Mouse (Mus musculus) forebrain, embryonic 11.5 days (tissue): ENCODE measurements around the gene Meis2. TPM values are rescaled to one million over a fixed set of nuclear protein-coding genes. Genes with fewer than 3 reads are reported as not detected.

Experiments used
- ATAC-seq: fragments of 200-750 bp; cut with Nextera tagmentation; replicated peaks from 2 replicates; pipeline ENCODE4 v1.8.0; 2017; ENCODE audit warnings: moderate TSS enrichment; ENCODE audit not compliant: low FRiP score
- DNase-seq: peaks from one replicate; pipeline ENCODE4 v3.0.0-alpha.2; 2017; ENCODE audit warnings: low spot score
- H3K27ac ChIP-seq: fragments of 300-500 bp; sonication (generic); 2 replicates; pipeline ENCODE4 v1.5.1; 2014; ENCODE audit warnings: low read depth, low read length
- H3K27me3 ChIP-seq: fragments of 300-500 bp; sonication (generic); 2 replicates; pipeline ENCODE4 v1.6.1; 2014; ENCODE audit warnings: mild to moderate bottlenecking, low read length, mixed read lengths; ENCODE audit not compliant: control insufficient read depth, insufficient read depth
- H3K36me3 ChIP-seq: fragments of 300-500 bp; sonication (generic); 2 replicates; pipeline ENCODE4 v1.6.1; 2014; ENCODE audit warnings: mild to moderate bottlenecking, low read length, moderate library complexity, mixed read lengths; ENCODE audit not compliant: control insufficient read depth, insufficient read depth
- H3K4me1 ChIP-seq: fragments of 300-500 bp; sonication (generic); replicated peaks from 2 replicates; pipeline ENCODE4 v1.6.1; 2014; ENCODE audit warnings: low read length, mixed read lengths; ENCODE audit not compliant: control insufficient read depth, insufficient read depth
- H3K4me2 ChIP-seq: fragments of 300-500 bp; sonication (generic); 2 replicates; pipeline ENCODE4 v1.6.1; 2014; ENCODE audit warnings: low read depth, mild to moderate bottlenecking, low read length, moderate library complexity, mixed read lengths; ENCODE audit not compliant: severe bottlenecking
- H3K4me3 ChIP-seq: fragments of 300-500 bp; sonication (generic); 2 replicates; pipeline ENCODE4 v1.5.1; 2014; ENCODE audit warnings: low read depth, low read length
- H3K9ac ChIP-seq: fragments of 300-500 bp; sonication (generic); 2 replicates; pipeline ENCODE4 v1.6.1; 2014; ENCODE audit warnings: low read length
- H3K9me3 ChIP-seq: fragments of 300-500 bp; sonication (generic); 2 replicates; pipeline ENCODE4 v1.6.1; 2016; ENCODE audit warnings: low read length, mixed read lengths; ENCODE audit not compliant: control insufficient read depth
- WGBS: fragments of 180-500 bp; shearing (Covaris S2); extraction: QIAGEN DNeasy Blood & Tissue Kit; methylation state at CpG from one replicate; pipeline ENCODE4 v1.1.7; 2014; 5-methylcytosine and 5-hydroxymethylcytosine counted together
- polyA plus RNA-seq: library from polyadenylated mRNA; unstranded; fragments of >200 nt; fragmentation: Nextera tagmentation; extraction: Ambion mirVana; gene quantifications from 2 replicates; pipeline ENCODE4 v1.2.1, GENCODE M21; 2014

The Meis2 gene
- polyA plus RNA-seq, 1 experiment from 2014 or later = 77.2 TPM

DNA sequence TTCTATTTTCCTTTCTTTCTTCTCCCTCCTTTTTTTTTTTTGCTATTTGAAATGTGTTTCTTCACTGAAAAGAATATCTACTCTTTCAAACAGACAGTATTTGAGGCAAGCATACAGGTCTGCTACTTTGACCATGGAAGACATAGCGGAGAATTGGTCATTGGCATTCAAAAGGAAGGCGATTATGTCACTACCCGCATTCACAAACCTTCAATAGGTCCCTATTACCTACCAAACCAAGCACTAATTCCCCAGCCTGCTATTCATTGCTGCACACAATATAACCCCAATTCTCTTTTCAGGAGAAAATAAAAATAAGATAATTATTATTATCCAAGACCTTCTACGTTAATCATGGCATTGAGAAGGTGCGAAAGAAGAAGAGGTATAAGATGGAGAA, 30.3 kb downstream of the Meis2 start:
- peaks cover 6% of the 10 kb centered on the region; the same call in 1 of the 2 replicates for H3K4me1 ChIP-seq
- no peak overlapping the region for H3K4me2 ChIP-seq
- H3K9ac ChIP-seq = no peak overlapping the region
- peak; percentile 74 for ATAC-seq
- H3K9me3 ChIP-seq = no peaks in the 10 kb centered on the region
- H3K27ac ChIP-seq = peak overlapping the region; percentile 43; the same call in 1 of the 2 replicates
- DNase-seq = no peak
- H3K4me3 ChIP-seq = no peak overlapping the region
- WGBS = 39% methylated on average over 5 of the region's 5 CpGs
- no peaks in the 10 kb centered on the region for H3K36me3 ChIP-seq
- H3K27me3 ChIP-seq = no peaks in the 10 kb centered on the region

- 69% methylated on average over 3 of the region's 3 CpGs for WGBS
- Histone ChIP-seq H3K36me3 (no peaks in the 10 kb centered on the region), H3K9ac (no peak overlapping the region), H3K4me3 (no peak overlapping the region), H3K27ac (no peak overlapping the region), H3K4me1 (no peaks in the 10 kb centered on the region), H3K4me2 (no peak overlapping the region), H3K27me3 (no peaks in the 10 kb centered on the region), H3K9me3 (no peaks in the 10 kb centered on the region)
- DNase-seq = no peak
- ATAC-seq = no peak
These were observed 37.5 kb downstream of the Meis2 start for GRCm38 (mm10) chr2:116028127-116028526.

- peaks cover 26% of the 10 kb centered on the region for H3K4me1 ChIP-seq
- 86% methylated on average over 5 of the region's 5 CpGs for WGBS
- no peak overlapping the region for H3K9ac ChIP-seq
- H3K36me3 ChIP-seq = no peaks in the 10 kb centered on the region
- ATAC-seq = no peak
- H3K4me3 ChIP-seq = no peak overlapping the region
- no peaks in the 10 kb centered on the region for H3K27me3 ChIP-seq
- no peaks in the 10 kb centered on the region for H3K9me3 ChIP-seq
- H3K4me2 ChIP-seq = no peak overlapping the region
- no peak for DNase-seq
- H3K27ac ChIP-seq = no peak overlapping the region
These were observed 42.8 kb downstream of the Meis2 start for GRCm38 (mm10) chr2:116022876-116023275.

DNA sequence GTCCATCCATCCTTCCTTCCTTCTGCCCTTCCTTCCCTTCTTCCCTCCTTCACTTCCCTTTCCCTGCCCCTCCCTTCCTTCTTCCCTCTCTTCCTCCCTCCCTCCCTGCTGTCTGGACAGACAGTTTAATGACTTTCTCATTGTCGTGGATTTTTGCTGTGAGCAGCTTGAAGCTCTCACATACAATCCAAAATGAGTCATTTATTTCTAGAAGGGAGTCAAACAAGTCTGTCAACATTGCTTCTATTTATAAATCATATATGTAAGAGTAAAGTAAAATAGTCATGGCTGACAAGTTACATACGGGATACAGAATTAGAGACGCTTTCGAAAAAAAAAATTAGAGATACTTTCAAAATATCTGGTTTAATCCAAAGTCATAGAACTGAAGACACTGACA, 43.7 kb downstream of the Meis2 start:
- peaks cover 26% of the 10 kb centered on the region for H3K4me1 ChIP-seq
- no peaks in the 10 kb centered on the region for H3K9me3 ChIP-seq
- no peaks in the 10 kb centered on the region for H3K36me3 ChIP-seq
- 71% methylated on average over 4 of the region's 4 CpGs for WGBS
- no peak overlapping the region for H3K4me2 ChIP-seq
- DNase-seq = no peak
- H3K4me3 ChIP-seq = no peak overlapping the region
- no peaks in the 10 kb centered on the region for H3K27me3 ChIP-seq
- no peak overlapping the region for H3K9ac ChIP-seq
- 0 out of 2 replicates have a peak overlapping the region, but pooled peaks have one; percentile 90 for H3K27ac ChIP-seq
- no peak for ATAC-seq

DNA sequence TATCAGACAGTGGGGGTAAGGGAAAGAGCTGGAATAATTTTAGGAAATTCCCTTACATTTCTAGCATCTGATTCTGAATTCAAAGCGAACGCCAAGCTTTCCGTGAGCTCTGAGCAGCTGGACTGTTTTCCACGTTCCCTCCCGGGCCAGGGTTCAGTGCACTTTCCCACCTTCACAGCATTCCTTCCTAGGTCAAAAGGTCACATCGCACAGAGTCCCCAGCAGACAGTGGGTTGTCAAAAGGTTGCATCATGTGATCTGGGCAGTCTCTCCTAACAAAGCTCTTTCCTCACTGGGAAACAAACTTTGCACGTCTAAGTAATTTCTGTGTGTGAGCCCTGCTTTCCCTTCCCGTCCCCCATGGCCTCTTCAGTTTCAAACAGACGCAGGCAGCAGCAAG, 44.6 kb downstream of the Meis2 start:
- Histone ChIP-seq H3K27me3 (no peaks in the 10 kb centered on the region), H3K9ac (peak overlapping the region; percentile 39), H3K27ac (peak overlapping the region; percentile 90), H3K9me3 (no peaks in the 10 kb centered on the region), H3K4me2 (peak overlapping the region; percentile 35; the same call in 1 of the 2 replicates), H3K4me3 (no peak overlapping the region), H3K36me3 (no peaks in the 10 kb centered on the region), H3K4me1 (peaks cover 26% of the 10 kb centered on the region)
- ATAC-seq (no peak; the same call in 1 of the 2 replicates), DNase-seq (no peak)
- WGBS = under 1% methylated on average over 9 of the region's 9 CpGs

DNA sequence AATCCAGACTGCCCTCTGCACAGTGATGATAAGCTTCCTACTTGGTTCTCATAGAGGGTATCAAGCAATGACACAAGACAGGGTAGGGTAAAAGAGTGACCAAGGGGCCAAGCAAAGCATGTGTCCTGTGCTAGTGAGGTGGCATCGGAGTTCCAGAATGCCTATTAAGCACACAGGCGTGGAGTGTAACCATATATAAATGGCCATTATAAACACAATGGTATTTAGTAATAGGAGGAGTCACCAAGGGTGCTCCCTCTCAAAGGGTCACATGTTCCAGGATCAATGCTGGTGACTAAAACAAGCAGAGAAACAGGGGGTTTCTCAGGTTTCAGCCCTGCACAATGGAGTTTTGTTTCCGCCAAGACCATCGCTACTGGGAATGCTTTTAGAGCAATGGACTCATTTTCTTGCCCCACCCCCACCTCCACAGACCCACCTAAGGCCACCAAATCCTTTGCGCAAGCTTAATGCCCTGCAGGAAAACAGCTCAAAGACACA, 45.1 kb downstream of the Meis2 start:
- Histone ChIP-seq H3K27me3 (no peaks in the 10 kb centered on the region), H3K27ac (peak overlapping the region; percentile 90), H3K9ac (peak overlapping the region; percentile 49), H3K4me3 (peak overlapping the region; percentile 10; the same call in 1 of the 2 replicates), H3K4me2 (peak overlapping the region; percentile 35), H3K4me1 (peaks cover 26% of the 10 kb centered on the region), H3K36me3 (no peaks in the 10 kb centered on the region), H3K9me3 (no peaks in the 10 kb centered on the region)
- 1% methylated on average over 5 of the region's 5 CpGs for WGBS
- peak; percentile 57 for ATAC-seq
- DNase-seq = peak; percentile 60

DNA sequence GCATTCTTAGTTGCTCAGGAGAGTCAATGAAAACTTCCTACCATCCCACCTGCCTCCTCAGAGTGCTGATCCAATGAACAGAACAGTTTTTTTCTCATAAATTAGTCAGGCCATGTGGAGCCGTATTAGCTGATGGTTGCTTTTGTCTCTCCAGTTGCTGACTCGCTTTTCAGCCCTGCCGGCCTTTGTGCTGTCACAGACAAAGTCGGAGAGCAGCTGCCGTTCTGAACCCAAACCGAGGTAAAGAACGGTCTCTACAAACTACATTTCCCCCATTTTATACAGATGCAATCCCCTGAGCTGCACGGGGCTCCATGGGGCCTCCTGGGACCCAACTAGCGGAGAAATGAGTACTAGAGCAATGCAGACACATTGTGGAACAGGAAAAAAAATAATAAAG, 45.7 kb downstream of the Meis2 start:
- Histone ChIP-seq H3K4me1 (peaks cover 26% of the 10 kb centered on the region), H3K4me3 (peak overlapping the region; percentile 10; the same call in 1 of the 2 replicates), H3K9me3 (no peaks in the 10 kb centered on the region), H3K9ac (peak overlapping the region; percentile 49), H3K27me3 (no peaks in the 10 kb centered on the region), H3K36me3 (no peaks in the 10 kb centered on the region), H3K27ac (peak overlapping the region; percentile 90), H3K4me2 (peak overlapping the region; percentile 35)
- DNase-seq (peak; percentile 62), ATAC-seq (peak; percentile 65)
- 4% methylated on average over 9 of the region's 9 CpGs for WGBS

GRCm38 (mm10) chr2:116019466-116019794, 46.2 kb downstream of the Meis2 start:
- H3K27me3 ChIP-seq = no peaks in the 10 kb centered on the region
- ATAC-seq = peak; percentile 42
- no peak for DNase-seq
- H3K27ac ChIP-seq = peak overlapping the region; percentile 90
- no peaks in the 10 kb centered on the region for H3K9me3 ChIP-seq
- H3K4me1 ChIP-seq = peaks cover 26% of the 10 kb centered on the region
- peak overlapping the region; percentile 35; the same call in 1 of the 2 replicates for H3K4me2 ChIP-seq
- H3K9ac ChIP-seq = peak overlapping the region; percentile 40
- H3K4me3 ChIP-seq = no peak overlapping the region
- H3K36me3 ChIP-seq = no peaks in the 10 kb centered on the region
- 13% methylated on average over 6 of the region's 6 CpGs for WGBS

DNA sequence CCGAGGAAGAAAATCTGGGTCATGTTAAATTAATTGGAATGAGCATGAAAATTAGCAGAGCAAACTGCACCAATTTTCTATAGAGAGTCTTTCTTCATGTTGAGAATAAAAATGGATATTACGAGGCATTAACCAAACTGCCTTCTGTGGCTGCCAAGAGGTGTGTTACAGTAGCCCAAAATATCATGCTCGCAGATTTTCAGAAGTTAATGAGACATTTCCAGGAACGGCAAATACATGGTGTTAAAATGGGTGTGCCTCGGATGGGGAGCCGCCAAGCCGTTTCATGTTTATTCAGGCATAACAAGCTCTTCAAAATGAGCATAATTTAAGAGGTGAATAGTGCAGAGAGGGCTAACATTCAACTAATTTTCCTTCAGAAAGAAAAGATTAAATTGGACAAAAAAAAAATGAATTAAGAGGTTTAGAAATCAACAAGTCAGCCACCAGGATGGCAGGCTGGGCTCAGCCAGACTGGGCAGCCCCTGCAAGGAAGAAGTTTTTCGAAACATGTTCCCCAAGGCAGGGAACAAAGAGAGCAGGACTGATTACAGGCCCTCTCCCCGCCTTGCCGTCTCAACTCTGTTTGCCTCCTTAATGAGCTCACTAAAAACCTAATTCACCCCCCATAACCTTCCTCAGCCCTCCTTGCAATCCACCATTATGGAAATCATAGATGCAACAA, 46.7 kb downstream of the Meis2 start:
- peaks cover 26% of the 10 kb centered on the region for H3K4me1 ChIP-seq
- WGBS = 17% methylated on average over 10 of the region's 10 CpGs
- no peak overlapping the region for H3K4me3 ChIP-seq
- DNase-seq (peak; percentile 64), ATAC-seq (peak; percentile 45)
- no peaks in the 10 kb centered on the region for H3K9me3 ChIP-seq
- H3K27me3 ChIP-seq = no peaks in the 10 kb centered on the region
- no peaks in the 10 kb centered on the region for H3K36me3 ChIP-seq
- H3K4me2 ChIP-seq = peak overlapping the region; percentile 35; the same call in 1 of the 2 replicates
- H3K27ac ChIP-seq = peak overlapping the region; percentile 90
- H3K9ac ChIP-seq = peak overlapping the region; percentile 40
